Mouse (Mus musculus) WW6 (cell line): ENCODE measurements around the gene Olfr898.

Experiments
- DNase-seq: peaks from one replicate; pipeline ENCODE4 v3.0.0-alpha.2; 2013; ENCODE audit warnings: low read depth, low spot score

The Olfr898 gene

GRCm38 (mm10) chr9:38348111-38348510 is at the start of gene Olfr898:
Gene Olfr898, plus strand, starts transcription at chr9:38348411.
- no peak for DNase-seq

GRCm38 (mm10) chr9:38328760-38329159 is 19.5 kb upstream of the Olfr898 start, which contains the start of gene Olfr25:
Gene Olfr25, plus strand, starts transcription at chr9:38329060.
- no peak for DNase-seq

DNA sequence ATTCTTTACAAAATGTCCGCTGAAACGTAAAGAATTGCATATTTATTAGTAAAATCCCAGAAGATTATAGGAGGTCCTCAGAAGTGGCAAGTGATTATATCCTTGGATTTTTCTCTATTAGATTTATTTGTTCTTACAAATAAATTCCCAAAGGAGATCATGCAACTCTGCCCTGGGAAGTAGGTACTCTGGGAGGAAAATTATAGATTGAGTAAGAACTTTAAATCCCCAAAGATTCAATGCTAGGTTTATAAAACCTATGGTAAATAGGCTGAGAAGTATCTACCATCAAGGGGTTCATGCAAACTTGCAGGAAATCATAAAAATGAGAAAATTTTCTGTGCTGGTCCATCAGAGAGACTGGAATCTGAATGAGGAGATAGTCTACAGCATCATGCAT is 18.4 kb downstream of the Olfr898 start, which contains the start of gene Olfr250:
Gene Olfr250 (plus strand): TSS at position 301 of the 400 bp plus-strand sequence.
- DNase-seq = no peak

DNA sequence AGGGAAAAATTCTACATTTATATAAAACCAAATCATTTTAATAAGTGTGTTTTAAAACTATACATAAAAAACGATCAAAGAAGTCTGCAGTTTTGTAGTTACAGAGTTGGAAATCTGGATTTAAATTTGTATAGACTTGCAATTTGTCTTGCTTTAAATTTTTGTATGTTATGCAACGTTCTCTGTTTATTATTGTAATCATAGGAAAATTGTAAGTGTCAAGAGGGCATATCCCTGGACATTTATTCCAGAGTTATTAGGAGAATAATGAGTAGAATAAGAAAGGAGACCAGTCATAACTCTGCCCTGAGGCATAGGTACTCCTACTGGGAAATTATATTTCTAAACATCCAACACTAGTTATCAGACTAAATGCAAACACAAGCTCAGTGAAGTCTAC is 28.6 kb downstream of the Olfr898 start, which contains the start of gene Olfr251:
Gene Olfr251 (plus strand): TSS at position 301 of the 400 bp plus-strand sequence.
- DNase-seq = no peak

DNA sequence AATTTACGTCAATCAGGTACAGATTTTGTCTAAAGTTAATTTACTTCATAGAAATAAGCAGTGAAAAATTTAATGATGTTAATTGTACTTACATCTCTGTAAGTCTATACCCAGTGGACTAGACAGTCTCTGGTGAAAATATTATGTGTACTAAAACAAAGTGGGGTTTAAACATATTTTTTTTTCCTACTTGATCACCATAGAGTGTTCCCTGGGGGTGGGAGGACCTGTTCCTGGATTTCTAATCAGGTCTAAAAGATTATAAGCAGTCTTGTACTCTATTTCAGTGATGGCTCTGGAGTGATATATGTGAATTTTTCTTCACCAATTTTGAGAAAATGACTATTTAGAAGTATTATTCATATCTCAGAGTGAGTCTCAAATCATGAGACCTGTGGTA is 53.2 kb downstream of the Olfr898 start, which contains the start of gene Olfr147:
Gene Olfr147 (plus strand): TSS at position 301 of the 400 bp plus-strand sequence.
- DNase-seq = no peak
